Mouse (Mus musculus) lung, postnatal 0 days (tissue): ENCODE data around the gene Rpl18.
A peak's percentile ranks its signal among the peaks of the same experiment; 100 is the strongest.

Experiments
- CTCF ChIP-seq: IDR thresholded peaks from 2 replicates; pipeline ENCODE4 v1.5.1; 2016; ENCODE audit warnings: antibody characterized with exemption, mild to moderate bottlenecking
- EP300 ChIP-seq: IDR thresholded peaks from 2 replicates; pipeline ENCODE4 v1.6.1; 2016; ENCODE audit warnings: antibody characterized with exemption, mild to moderate bottlenecking, control low read depth

- TF ChIP-seq CTCF, result peak; percentile 94
- TF ChIP-seq EP300, result no peak
Measured at GRCm38 (mm10) chr7:45739162-45739763, 24.0 kb downstream of the Rpl18 start.
